27 mouse cellular contexts compared by ENCODE assay signal in genomic region chr17:13754940-13755339, GRCm38 (mm10). TPM values are rescaled to one million over a fixed set of nuclear protein-coding genes. Genes with fewer than 3 reads are reported as not detected.
DNase-seq lines count a peak whose midpoint lies in the region; ATAC-seq and TF ChIP-seq lines count a peak whose summit lies in the region.
"Had no signal": no experiment of that assay in that cellular context is flagged by ENCODE, and none has a peak within 500 bp of the region (broad histone marks: within the 10 kb centered on the region; RNA-seq: fewer than 3 reads in every experiment).

No protein-coding gene starts in this region.

- no peak overlapping the region for H3K4me3 ChIP-seq in kidney, postnatal 0 days (replicated peaks; ENCODE audit: low read depth, low read length)
- H3K4me3 ChIP-seq in myocyte, result no peak overlapping the region
- H3K4me3 ChIP-seq: embryonic facial prominence, embryonic 12.5 days; embryonic facial prominence, embryonic 15.5 days; heart, embryonic 13.5 days; hindbrain, embryonic 12.5 days; hindbrain, embryonic 15.5 days; intestine, embryonic 15.5 days had no signal

- DNase-seq in heart, adult 11 months, result peak; percentile 84
- no peak for DNase-seq in heart, adult 9 months (ENCODE audit: low spot score in 2 of 2)
- no peak for DNase-seq in kidney, postnatal 0 days (ENCODE audit: low spot score)
- DNase-seq in kidney, adult 18-20 months, result no peak
- peak; percentile 41 for DNase-seq in NIH3T3 (ENCODE audit: low read depth)
- DNase-seq in gastrocnemius, postnatal 14 days, result no peak
- DNase-seq: adrenal gland, adult 8-10 months; adrenal gland, postnatal 25 days; cerebellum, adult 18-20 months; cerebellum, adult 9-10 months; cerebellum, postnatal 25 days; gastrocnemius, postnatal 36 days; heart, postnatal 14 days; kidney, adult 11 months had no signal

- TF ChIP-seq POLR2A in myocyte (IDR thresholded peaks at IDR 0.05; ENCODE audit: insufficient read length, low read depth), result no peak

- TF ChIP-seq CTCF in kidney, postnatal 0 days (IDR thresholded peaks at IDR 0.05; ENCODE audit: low read depth), result no peak

- 0 out of 2 replicates have a peak, but pooled peaks cover 5% of the 10 kb centered on the region for H3K4me1 ChIP-seq in kidney, postnatal 0 days (replicated peaks; ENCODE audit: insufficient read depth, low read length)
- H3K4me1 ChIP-seq: intestine, embryonic 15.5 days had no signal

- H3K9ac ChIP-seq in kidney, postnatal 0 days (ENCODE audit: low read depth, low read length), result no peak overlapping the region
- H3K9ac ChIP-seq: embryonic facial prominence, embryonic 12.5 days; embryonic facial prominence, embryonic 15.5 days; heart, embryonic 13.5 days; hindbrain, embryonic 12.5 days; hindbrain, embryonic 15.5 days; intestine, embryonic 15.5 days had no signal

- no peaks in the 10 kb centered on the region for H3K36me3 ChIP-seq in kidney, postnatal 0 days (ENCODE audit: insufficient read depth, low read length)
- H3K36me3 ChIP-seq in myocyte (ENCODE audit: control insufficient read depth, insufficient read depth), result no peaks in the 10 kb centered on the region
- H3K36me3 ChIP-seq: embryonic facial prominence, embryonic 12.5 days; embryonic facial prominence, embryonic 15.5 days; heart, embryonic 13.5 days; hindbrain, embryonic 12.5 days; hindbrain, embryonic 15.5 days; intestine, embryonic 15.5 days had no signal

- H3ac ChIP-seq in myocyte (ENCODE audit: control insufficient read depth, insufficient read length), result no peak overlapping the region

- H3K27me3 ChIP-seq in kidney, postnatal 0 days (ENCODE audit: insufficient read depth, low read length), result no peaks in the 10 kb centered on the region
- H3K27me3 ChIP-seq in myocyte (ENCODE audit: control insufficient read depth, insufficient read depth, insufficient read length), result no peaks in the 10 kb centered on the region
- H3K27me3 ChIP-seq: embryonic facial prominence, embryonic 12.5 days; embryonic facial prominence, embryonic 15.5 days; heart, embryonic 13.5 days; hindbrain, embryonic 12.5 days; hindbrain, embryonic 15.5 days; intestine, embryonic 15.5 days had no signal

- no peaks in the 10 kb centered on the region for H3K79me2 ChIP-seq in myocyte (ENCODE audit: control insufficient read depth, insufficient read depth)

- H3K27ac ChIP-seq in kidney, postnatal 0 days, result peak overlapping the region; percentile 61; the same call in 1 of the 2 replicates
- H3K27ac ChIP-seq: embryonic facial prominence, embryonic 12.5 days; embryonic facial prominence, embryonic 15.5 days; heart, embryonic 13.5 days; hindbrain, embryonic 12.5 days; hindbrain, embryonic 15.5 days; intestine, embryonic 15.5 days had no signal

- no peak overlapping the region for H3K4me2 ChIP-seq in kidney, postnatal 0 days (ENCODE audit: low read length)
- peak overlapping the region; percentile 50 for H3K4me2 ChIP-seq in myocyte (ENCODE audit: low read depth)
- H3K4me2 ChIP-seq: embryonic facial prominence, embryonic 12.5 days; embryonic facial prominence, embryonic 15.5 days; heart, embryonic 13.5 days; hindbrain, embryonic 12.5 days; hindbrain, embryonic 15.5 days; intestine, embryonic 15.5 days had no signal

- ATAC-seq in kidney, postnatal 0 days (replicated peaks; ENCODE audit: low FRiP score, low read depth), result no peak
- no peak for ATAC-seq in inflammation-experienced regulatory T-cells, adult 6 months
- ATAC-seq: activated CD4-positive, CD25-positive, alpha-beta regulatory T cell, adult 4 months; forebrain, embryonic 16.5 days; intestine, embryonic 15.5 days had no signal

- intact Hi-C loops in gastrocnemius, postnatal 14 days (cut with DNase I; ENCODE audit: low total_unique reads), result no loop called here

- H3K9me3 ChIP-seq in kidney, postnatal 0 days (replicated peaks; ENCODE audit: low read length), result no peaks in the 10 kb centered on the region
- H3K9me3 ChIP-seq: embryonic facial prominence, embryonic 12.5 days; embryonic facial prominence, embryonic 15.5 days; heart, embryonic 13.5 days; hindbrain, embryonic 12.5 days; hindbrain, embryonic 15.5 days; intestine, embryonic 15.5 days had no signal

- 75% methylated on average over 6 of the region's 6 CpGs for WGBS in kidney, postnatal 0 days

TF ChIP-seq in myocyte, 11 proteins besides CTCF, POLR2A, EP300 and RAD21:
- TF ChIP-seq MYOG (IDR thresholded peaks at IDR 0.05; ENCODE audit: control insufficient read depth in 1 of 3, insufficient read depth in 1 of 3, insufficient read length in 2 of 3, low read depth in 2 of 3) (peak in 2 of 3 experiments; percentile 77 to 82), MYOD1 (IDR thresholded peaks at IDR 0.05; ENCODE audit: control insufficient read depth in 1 of 3, insufficient read length in 2 of 3, low read depth in 2 of 3) (peak; percentile 43 to 89 (median 88)), TCF3 (IDR thresholded peaks at IDR 0.05; ENCODE audit: insufficient read length, low read depth) (peak; percentile 2), USF1 (IDR thresholded peaks at IDR 0.05; ENCODE audit: low read depth) (no peak)

RNA-seq across cellular contexts. Expression of gene Afdn, which starts 5.4 kb away (rescaled TPM):
- polyA plus RNA-seq in kidney, postnatal 0 days (2015; fragmentation: Nextera tagmentation; extraction: Ambion mirVana), result 96.4 and 102 TPM in 2 replicates
- 22.1 TPM for polyA plus RNA-seq in myocyte (2012; fragmentation: generic; extraction: Trizol)
- 1 to 10 TPM; 1.0 to 2.6 (median 2.0) TPM for polyA plus RNA-seq in inflammation-experienced regulatory T-cells, adult 6 months (2017; shearing (Covaris generic))
- 10 to 100 TPM; 77.6 to 81.8 TPM for total RNA-seq in gastrocnemius, postnatal 14 days (2021)

RNA-seq across cellular contexts. Expression of gene Tcte2, which starts 6.7 kb away (rescaled TPM):
- polyA plus RNA-seq in kidney, postnatal 0 days (2015; fragmentation: Nextera tagmentation; extraction: Ambion mirVana), result 3.3 and 4.1 TPM in 2 replicates
- polyA plus RNA-seq in myocyte (2012; fragmentation: generic; extraction: Trizol), result 0.97 TPM
- not detected for polyA plus RNA-seq in inflammation-experienced regulatory T-cells, adult 6 months (2017; shearing (Covaris generic))
- 1 to 10 TPM; 1.2 to 1.3 TPM for total RNA-seq in gastrocnemius, postnatal 14 days (2021)
- total RNA-seq: common myeloid progenitor, adult 5-6 weeks; granulocyte monocyte progenitor cell, adult 5-6 weeks; hematopoietic stem cell, adult 5-6 weeks had no signal
- polyA plus RNA-seq: activated CD4-positive, CD25-positive, alpha-beta regulatory T cell, adult 4 months had no signal

Comparison
In these comparisons a context has a peak if more than half of its experiments do, and no peak if none do; other contexts are left out.
1. DNase-seq: peak in heart, adult 11 months (single experiment) and NIH3T3 (single experiment); none in heart, adult 9 months (0 of 2), kidney, postnatal 0 days (single experiment), kidney, adult 18-20 months (single experiment) and gastrocnemius, postnatal 14 days (single experiment).